In genomic region chr19:16087391-16087790, GRCm38 (mm10) we compare ENCODE assay signal across 14 mouse cellular contexts.
"Had no signal": no experiment of that assay in that cellular context is flagged by ENCODE, and none has a peak within 500 bp of the region (broad histone marks: within the 10 kb centered on the region; RNA-seq: fewer than 3 reads in every experiment).

No protein-coding gene starts in this region.

- H3K4me2 ChIP-seq: liver, embryonic 12.5 days; midbrain, embryonic 13.5 days; midbrain, embryonic 15.5 days; neural tube, embryonic 12.5 days; stomach, embryonic 15.5 days had no signal

- ATAC-seq: liver, embryonic 12.5 days; lung, postnatal 0 days; midbrain, embryonic 13.5 days; midbrain, embryonic 15.5 days had no signal

- H3K27me3 ChIP-seq: liver, embryonic 12.5 days; midbrain, embryonic 13.5 days; midbrain, embryonic 15.5 days; neural tube, embryonic 12.5 days; stomach, embryonic 15.5 days had no signal

- H3K9ac ChIP-seq: liver, embryonic 12.5 days; liver, embryonic 14.5 days; midbrain, embryonic 13.5 days; midbrain, embryonic 15.5 days; neural tube, embryonic 12.5 days; stomach, embryonic 15.5 days had no signal

- H3K36me3 ChIP-seq: liver, embryonic 12.5 days; midbrain, embryonic 10.5 days; midbrain, embryonic 13.5 days; midbrain, embryonic 15.5 days; neural tube, embryonic 12.5 days; stomach, embryonic 15.5 days had no signal

- H3K27ac ChIP-seq: liver, embryonic 12.5 days; liver, embryonic 14.5 days; midbrain, embryonic 10.5 days; midbrain, embryonic 13.5 days; midbrain, embryonic 15.5 days; neural tube, embryonic 12.5 days; stomach, embryonic 15.5 days had no signal

- DNase-seq: lung, adult 18-20 months; lung, postnatal 4 days; right cerebral cortex, postnatal 14 days; thymus, adult 2 months; thymus, postnatal 25 days; thymus, postnatal 4 days had no signal

- H3K4me3 ChIP-seq: liver, embryonic 12.5 days; midbrain, embryonic 10.5 days; midbrain, embryonic 13.5 days; midbrain, embryonic 15.5 days; neural tube, embryonic 12.5 days; stomach, embryonic 15.5 days had no signal

- H3K9me3 ChIP-seq: liver, embryonic 12.5 days; midbrain, embryonic 10.5 days; midbrain, embryonic 13.5 days; midbrain, embryonic 15.5 days; neural tube, embryonic 12.5 days; stomach, embryonic 15.5 days had no signal

- H3K4me1 ChIP-seq: liver, embryonic 12.5 days; midbrain, embryonic 10.5 days; midbrain, embryonic 13.5 days; neural tube, embryonic 12.5 days; stomach, embryonic 15.5 days had no signal
